ENCODE assay signal across 8 mouse cellular contexts in genomic region chr13:65241099-65241626, GRCm38 (mm10). TPM values are rescaled to one million over a fixed set of nuclear protein-coding genes. Genes with fewer than 3 reads are reported as not detected.
DNase-seq lines count a peak whose midpoint lies in the region; ATAC-seq and TF ChIP-seq lines count a peak whose summit lies in the region.

No protein-coding gene starts in this region.

- peak overlapping the region; percentile 99 for H3K4me2 ChIP-seq in heart, embryonic 15.5 days
- H3K4me2 ChIP-seq in liver, embryonic 14.5 days (ENCODE audit: low read depth), result peak overlapping the region; percentile 96
- H3K4me2 ChIP-seq in neural tube, embryonic 11.5 days (ENCODE audit: low read depth), result peak overlapping the region; percentile 89
- H3K4me2 ChIP-seq in stomach, postnatal 0 days (replicated peaks; ENCODE audit: low read depth), result peak overlapping the region; percentile 98

- peak; percentile 87 to 92 for DNase-seq in CD8-positive naive resting alpha-beta T cell, adult 2 months (ENCODE audit: low read depth in 2 of 2, low spot score in 2 of 2)
- DNase-seq in c-Kit-positive CD71-negative TER-119-negative erythroid progenitor cells, embryonic 14.5 days (ENCODE audit: low read depth), result peak; percentile 81
- DNase-seq in forebrain, embryonic 10.5 days (ENCODE audit: extremely low spot score, low spot score), result peak; percentile 91
- DNase-seq in kidney, postnatal 25 days, result peak; percentile 97 to 99
- DNase-seq in liver, embryonic 14.5 days (ENCODE audit: low read depth in 3 of 3, low spot score in 3 of 3), result peak; percentile 82 to 87 (median 85)
- peak; percentile 95 for DNase-seq in neural tube, embryonic 11.5 days (ENCODE audit: low spot score)
- DNase-seq in stomach, postnatal 0 days (ENCODE audit: low spot score), result peak; percentile 91

- peak overlapping the region; percentile 89 for H3K27ac ChIP-seq in forebrain, embryonic 10.5 days
- H3K27ac ChIP-seq in heart, embryonic 15.5 days, result peak overlapping the region; percentile 89
- peak overlapping the region; percentile 82 for H3K27ac ChIP-seq in liver, embryonic 14.5 days
- H3K27ac ChIP-seq in neural tube, embryonic 11.5 days (ENCODE audit: low read depth, low read length), result peak overlapping the region; percentile 57; the same call in 1 of the 2 replicates
- H3K27ac ChIP-seq in stomach, postnatal 0 days (replicated peaks), result peak overlapping the region; percentile 96

- TF ChIP-seq CTCF in liver, embryonic 14.5 days (IDR thresholded peaks at IDR 0.05; ENCODE audit: low read depth), result 0 out of 2 replicates have a peak, but pooled peaks have one; percentile 2
- no peak for TF ChIP-seq CTCF in stomach, postnatal 0 days (IDR thresholded peaks at IDR 0.05; ENCODE audit: low read depth)

- TF ChIP-seq EP300 in liver, embryonic 14.5 days (IDR thresholded peaks at IDR 0.05; ENCODE audit: low read depth), result no peak
- TF ChIP-seq EP300 in stomach, postnatal 0 days (optimal IDR thresholded peaks at IDR 0.05), result peak; percentile 77

- peak; percentile 77 for ATAC-seq in heart, embryonic 15.5 days (replicated peaks; ENCODE audit: insufficient number of reproducible peaks, insufficient read depth, low FRiP score, low read depth)
- ATAC-seq in liver, embryonic 14.5 days (ENCODE audit: insufficient read depth), result peak; percentile 77
- ATAC-seq in neural tube, embryonic 11.5 days (ENCODE audit: insufficient read depth, low FRiP score, low TSS enrichment), result peak; percentile 82
- peak; percentile 89 for ATAC-seq in stomach, postnatal 0 days (ENCODE audit: low FRiP score, low TSS enrichment)

- H3K27me3 ChIP-seq in forebrain, embryonic 10.5 days (ENCODE audit: poor library complexity, severe bottlenecking), result no peaks in the 10 kb centered on the region
- H3K27me3 ChIP-seq in heart, embryonic 15.5 days, result no peaks in the 10 kb centered on the region
- no peaks in the 10 kb centered on the region for H3K27me3 ChIP-seq in liver, embryonic 14.5 days (ENCODE audit: control insufficient read depth, insufficient read depth, low read length)
- H3K27me3 ChIP-seq in neural tube, embryonic 11.5 days (ENCODE audit: control insufficient read depth, insufficient read depth, low read length), result no peaks in the 10 kb centered on the region
- no peaks in the 10 kb centered on the region for H3K27me3 ChIP-seq in stomach, postnatal 0 days (ENCODE audit: control insufficient read depth, insufficient read depth, low read length)

- H3K9me3 ChIP-seq in forebrain, embryonic 10.5 days, result peaks cover 64% of the 10 kb centered on the region
- H3K9me3 ChIP-seq in heart, embryonic 15.5 days (replicated peaks), result no peaks in the 10 kb centered on the region
- no peaks in the 10 kb centered on the region for H3K9me3 ChIP-seq in liver, embryonic 14.5 days (ENCODE audit: control insufficient read depth, low read length)
- peaks cover 10% of the 10 kb centered on the region for H3K9me3 ChIP-seq in neural tube, embryonic 11.5 days (ENCODE audit: control insufficient read depth, low read length)
- H3K9me3 ChIP-seq in stomach, postnatal 0 days (ENCODE audit: control insufficient read depth, low read length), result 0 out of 2 replicates have a peak, but pooled peaks cover 3% of the 10 kb centered on the region

- peak overlapping the region; percentile 87 for H3K4me3 ChIP-seq in forebrain, embryonic 10.5 days
- peak overlapping the region; percentile 87 for H3K4me3 ChIP-seq in heart, embryonic 15.5 days
- H3K4me3 ChIP-seq in liver, embryonic 14.5 days (ENCODE audit: insufficient read depth in 1 of 2, low read depth in 2 of 2, low read length in 2 of 2), result peak overlapping the region; percentile 79 to 84
- H3K4me3 ChIP-seq in neural tube, embryonic 11.5 days (ENCODE audit: low read depth, low read length), result peak overlapping the region; percentile 75
- peak overlapping the region; percentile 81 for H3K4me3 ChIP-seq in stomach, postnatal 0 days (ENCODE audit: low read depth, low read length)

- H3K36me3 ChIP-seq in forebrain, embryonic 10.5 days (replicated peaks), result peaks cover 32% of the 10 kb centered on the region
- H3K36me3 ChIP-seq in heart, embryonic 15.5 days, result no peaks in the 10 kb centered on the region
- H3K36me3 ChIP-seq in liver, embryonic 14.5 days (replicated peaks; ENCODE audit: control insufficient read depth, insufficient read depth, low read depth), result no peaks in the 10 kb centered on the region
- no peaks in the 10 kb centered on the region; the same call in 1 of the 2 replicates for H3K36me3 ChIP-seq in neural tube, embryonic 11.5 days (ENCODE audit: control insufficient read depth, insufficient read depth, low read length)
- H3K36me3 ChIP-seq in stomach, postnatal 0 days (ENCODE audit: control insufficient read depth, insufficient read depth, low read length), result no peaks in the 10 kb centered on the region

- H3K4me1 ChIP-seq in forebrain, embryonic 10.5 days, result peaks cover 17% of the 10 kb centered on the region
- H3K4me1 ChIP-seq in heart, embryonic 15.5 days (replicated peaks), result peaks cover 16% of the 10 kb centered on the region
- peaks cover 6 to 11% of the 10 kb centered on the region in 2 experiments for H3K4me1 ChIP-seq in liver, embryonic 14.5 days (replicated peaks; ENCODE audit: control insufficient read depth in 2 of 2, insufficient read depth in 2 of 2, low read length in 1 of 2)
- H3K4me1 ChIP-seq in neural tube, embryonic 11.5 days (ENCODE audit: control insufficient read depth, insufficient read depth, low read length), result peaks cover 5% of the 10 kb centered on the region; the same call in 1 of the 2 replicates
- H3K4me1 ChIP-seq in stomach, postnatal 0 days (replicated peaks; ENCODE audit: control insufficient read depth, insufficient read depth), result no peaks in the 10 kb centered on the region; the same call in 1 of the 2 replicates

- H3K9ac ChIP-seq in heart, embryonic 15.5 days, result peak overlapping the region; percentile 60
- peak overlapping the region; percentile 77 for H3K9ac ChIP-seq in liver, embryonic 14.5 days (replicated peaks)
- H3K9ac ChIP-seq in neural tube, embryonic 11.5 days (ENCODE audit: low read length), result peak overlapping the region; percentile 71
- peak overlapping the region; percentile 79 for H3K9ac ChIP-seq in stomach, postnatal 0 days (ENCODE audit: low read length)

- WGBS in forebrain, embryonic 10.5 days, result under 1% methylated on average over 45 of the region's 45 CpGs
- under 1% methylated on average over 45 of the region's 45 CpGs for WGBS in heart, embryonic 15.5 days
- under 1% methylated on average over 45 of the region's 45 CpGs for WGBS in liver, embryonic 14.5 days (ENCODE audit: insufficient replicate concordance)
- under 1% methylated on average over 45 of the region's 45 CpGs for WGBS in neural tube, embryonic 11.5 days
- under 1% methylated on average over 45 of the region's 45 CpGs for WGBS in stomach, postnatal 0 days

RNA-seq across cellular contexts. Expression of gene Gm10775, which starts 18.2 kb away (rescaled TPM):
- polyA plus RNA-seq in forebrain, embryonic 10.5 days (2016; fragmentation: Nextera tagmentation; extraction: Ambion mirVana), result not detected in 2 replicates
- polyA plus RNA-seq in heart, embryonic 15.5 days (2015; fragmentation: Nextera tagmentation; extraction: Ambion mirVana), result not detected in 2 replicates
- not detected in 2 replicates for polyA plus RNA-seq in liver, embryonic 14.5 days (2012; rRNA removed)
- polyA plus RNA-seq in liver, embryonic 14.5 days (2014; fragmentation: Nextera tagmentation; extraction: Ambion mirVana), result not detected in 2 replicates
- not detected in 2 replicates for polyA plus RNA-seq in neural tube, embryonic 11.5 days (2014; fragmentation: Nextera tagmentation; extraction: Ambion mirVana)
- polyA plus RNA-seq in stomach, postnatal 0 days (2015; fragmentation: Nextera tagmentation; extraction: Ambion mirVana), result not detected in 2 replicates

RNA-seq across cellular contexts. Expression of gene Nlrp4f, which starts 35.4 kb away (rescaled TPM):
- polyA plus RNA-seq in forebrain, embryonic 10.5 days (2016; fragmentation: Nextera tagmentation; extraction: Ambion mirVana), result not detected in 2 replicates
- not detected in 2 replicates for polyA plus RNA-seq in heart, embryonic 15.5 days (2015; fragmentation: Nextera tagmentation; extraction: Ambion mirVana)
- polyA plus RNA-seq in liver, embryonic 14.5 days (2012; rRNA removed), result not detected in 2 replicates
- polyA plus RNA-seq in liver, embryonic 14.5 days (2014; fragmentation: Nextera tagmentation; extraction: Ambion mirVana), result 0.17 TPM in 1 of 2 replicates, not detected in the other
- polyA plus RNA-seq in neural tube, embryonic 11.5 days (2014; fragmentation: Nextera tagmentation; extraction: Ambion mirVana), result 0.08 TPM in 1 of 2 replicates, not detected in the other
- not detected in 2 replicates for polyA plus RNA-seq in stomach, postnatal 0 days (2015; fragmentation: Nextera tagmentation; extraction: Ambion mirVana)

RNA-seq across cellular contexts. Expression of gene Zfp369, which starts 37.5 kb away (rescaled TPM):
- 12.5 and 16.6 TPM in 2 replicates for polyA plus RNA-seq in forebrain, embryonic 10.5 days (2016; fragmentation: Nextera tagmentation; extraction: Ambion mirVana)
- polyA plus RNA-seq in heart, embryonic 15.5 days (2015; fragmentation: Nextera tagmentation; extraction: Ambion mirVana), result 8.5 and 9.0 TPM in 2 replicates
- polyA plus RNA-seq in liver, embryonic 14.5 days (2012; rRNA removed), result 6.8 and 8.9 TPM in 2 replicates
- 4.3 and 4.5 TPM in 2 replicates for polyA plus RNA-seq in liver, embryonic 14.5 days (2014; fragmentation: Nextera tagmentation; extraction: Ambion mirVana)
- polyA plus RNA-seq in neural tube, embryonic 11.5 days (2014; fragmentation: Nextera tagmentation; extraction: Ambion mirVana), result 18.0 and 20.1 TPM in 2 replicates
- 3.9 and 4.6 TPM in 2 replicates for polyA plus RNA-seq in stomach, postnatal 0 days (2015; fragmentation: Nextera tagmentation; extraction: Ambion mirVana)

Comparison
In these comparisons a context has a peak if more than half of its experiments do, and no peak if none do; other contexts are left out.
1. Peak in every context shown above with its lines: DNase-seq, ATAC-seq, H3K4me3 ChIP-seq and H3K27ac ChIP-seq.